In genomic region chr16:28254303-28254702, GRCm38 (mm10) we compare ENCODE assay signal across 24 mouse cellular contexts.
"Had no signal": no experiment of that assay in that cellular context is flagged by ENCODE, and none has a peak within 500 bp of the region (broad histone marks: within the 10 kb centered on the region; RNA-seq: fewer than 3 reads in every experiment).

No protein-coding gene starts in this region.

- H3K27ac ChIP-seq: heart, adult 2 months; heart, embryonic 13.5 days; heart, embryonic 15.5 days; hindbrain, embryonic 13.5 days; kidney, embryonic 15.5 days; kidney, postnatal 0 days; limb, embryonic 13.5 days; limb, embryonic 15.5 days had no signal

- H3K4me3 ChIP-seq: heart, adult 2 months; heart, embryonic 13.5 days; heart, embryonic 15.5 days; hindbrain, embryonic 13.5 days; kidney, embryonic 15.5 days; limb, embryonic 13.5 days; limb, embryonic 15.5 days had no signal

- H3K4me2 ChIP-seq: heart, embryonic 11.5 days; heart, embryonic 13.5 days; heart, embryonic 15.5 days; hindbrain, embryonic 13.5 days; kidney, embryonic 15.5 days; limb, embryonic 13.5 days; limb, embryonic 15.5 days had no signal

- H3K27me3 ChIP-seq: heart, embryonic 13.5 days; heart, embryonic 15.5 days; hindbrain, embryonic 13.5 days; kidney, embryonic 15.5 days; limb, embryonic 13.5 days; limb, embryonic 15.5 days had no signal

- H3K36me3 ChIP-seq: heart, embryonic 13.5 days; heart, embryonic 15.5 days; hindbrain, embryonic 13.5 days; kidney, embryonic 15.5 days; limb, embryonic 13.5 days; limb, embryonic 15.5 days had no signal

- H3K9me3 ChIP-seq: heart, embryonic 13.5 days; heart, embryonic 15.5 days; hindbrain, embryonic 13.5 days; kidney, embryonic 15.5 days; limb, embryonic 13.5 days; limb, embryonic 15.5 days had no signal

- H3K4me1 ChIP-seq: heart, embryonic 13.5 days; heart, embryonic 15.5 days; kidney, embryonic 15.5 days; limb, embryonic 13.5 days; limb, embryonic 15.5 days had no signal

- H3K9ac ChIP-seq: heart, embryonic 13.5 days; heart, embryonic 15.5 days; hindbrain, embryonic 13.5 days; kidney, embryonic 15.5 days; limb, embryonic 13.5 days; limb, embryonic 15.5 days had no signal

- ATAC-seq: hindbrain, embryonic 16.5 days; intestine, embryonic 16.5 days had no signal

- DNase-seq: gastrocnemius, postnatal 14 days; gastrocnemius, postnatal 36 days; heart, adult 11 months; heart, adult 2 months; heart, postnatal 14 days; heart, postnatal 36 days; kidney, adult 11 months; kidney, adult 2 months; kidney, adult 9 months; kidney, postnatal 14 days; kidney, postnatal 36 days; layer of hippocampus, adult 9-11 months; layer of hippocampus, postnatal 36 days; left cerebral cortex, postnatal 4 days had no signal
